Mouse (Mus musculus): ENCODE measurements at regions not wholly inside any gene's neighbourhood (a gene's known extent, or its start where the extent isn't known, plus 50 kb on each side); places are given as distances from the start of the nearest gene placed in this dataset.

DNA sequence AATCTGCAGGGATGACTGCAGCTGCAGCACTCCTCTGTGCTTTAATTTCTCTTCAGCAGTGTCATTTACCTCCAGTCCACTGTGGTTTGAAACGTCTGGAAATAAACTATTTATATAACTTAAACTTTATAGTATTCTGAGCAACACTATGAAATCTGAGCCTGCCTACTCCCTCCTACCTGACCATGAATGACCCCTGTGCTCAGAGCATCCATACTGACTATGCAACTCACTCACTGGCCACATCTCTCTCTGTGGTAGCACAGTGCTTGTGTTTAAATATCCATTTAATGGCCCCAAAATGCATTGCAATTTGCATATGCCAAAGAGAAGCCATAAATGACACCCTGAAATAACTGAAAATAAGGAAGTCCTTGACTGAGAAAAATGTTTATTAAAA is 154.5 kb upstream of the Clec14a start:
- Histone ChIP-seq H3K4me3 (no peak overlapping the region), H3K9me3 (no peaks in the 10 kb centered on the region), H3K4me1 (no peaks in the 10 kb centered on the region), H3K36me3 (replicated peaks) (no peaks in the 10 kb centered on the region), H3K27ac (no peak overlapping the region), H3K27me3 (ENCODE audit: poor library complexity, severe bottlenecking) (no peaks in the 10 kb centered on the region)
- WGBS: 68% methylated on average over 1 of the region's 1 CpGs
- DNase-seq (ENCODE audit: extremely low spot score, low spot score): no peak

DNA sequence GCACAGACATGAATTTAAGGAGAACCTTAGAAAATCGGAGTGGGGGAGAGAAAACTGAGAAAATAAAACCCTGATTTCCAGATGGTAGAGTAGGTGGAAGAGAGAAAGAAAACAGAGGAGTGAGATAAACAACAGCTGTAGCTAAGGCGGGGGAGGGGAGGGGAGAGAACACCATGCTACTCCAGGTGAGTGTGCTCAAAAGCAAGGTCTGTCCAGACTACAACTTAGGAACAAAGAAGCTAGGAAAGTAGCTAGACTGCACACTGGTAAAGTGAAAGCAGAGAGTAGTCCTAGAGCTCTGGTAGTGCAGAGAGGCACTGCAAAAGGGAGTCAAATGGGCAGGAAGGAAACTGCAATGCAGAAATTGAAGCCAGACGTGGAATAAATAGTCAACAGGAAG is 132.8 kb upstream of the Clec14a start:
- no peak for DNase-seq (ENCODE audit: extremely low spot score, low spot score)
- 74% methylated on average over 3 of the region's 3 CpGs for WGBS
- Histone ChIP-seq H3K36me3 (replicated peaks) (no peaks in the 10 kb centered on the region), H3K27ac (no peak overlapping the region), H3K4me3 (no peak overlapping the region), H3K27me3 (ENCODE audit: poor library complexity, severe bottlenecking) (no peaks in the 10 kb centered on the region), H3K4me1 (no peaks in the 10 kb centered on the region), H3K9me3 (no peaks in the 10 kb centered on the region)

GRCm38 (mm10) chr12:58360258-58360657 is 91.2 kb upstream of the Clec14a start:
- no peak overlapping the region for H3K4me3 ChIP-seq
- H3K27me3 ChIP-seq (ENCODE audit: poor library complexity, severe bottlenecking): no peaks in the 10 kb centered on the region
- H3K27ac ChIP-seq: no peak overlapping the region
- DNase-seq (ENCODE audit: extremely low spot score, low spot score): no peak
- no peaks in the 10 kb centered on the region for H3K4me1 ChIP-seq
- H3K36me3 ChIP-seq (replicated peaks): no peaks in the 10 kb centered on the region
- no peaks in the 10 kb centered on the region for H3K9me3 ChIP-seq
- 94% methylated on average over 4 of the region's 4 CpGs for WGBS

DNA sequence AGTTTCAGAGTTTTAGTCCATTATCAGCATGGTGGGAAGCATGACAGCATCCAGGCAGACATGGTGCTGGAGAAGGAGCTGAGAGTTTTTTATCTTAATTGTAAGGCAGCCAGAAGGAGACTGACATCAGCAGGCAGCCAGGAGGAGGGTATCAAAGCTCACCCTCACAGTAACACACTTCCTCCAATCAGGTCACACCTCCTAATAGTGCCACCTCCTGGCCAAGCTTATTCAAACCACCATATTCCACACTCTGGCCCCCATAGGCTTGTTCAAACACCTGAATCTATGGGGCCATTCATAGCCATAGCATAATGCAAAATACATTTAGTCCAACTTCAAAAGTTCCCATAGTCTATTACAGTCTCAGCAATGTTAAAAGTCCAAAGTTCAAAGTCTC is 65.1 kb upstream of the Clec14a start:
- no peak overlapping the region for H3K27ac ChIP-seq
- no peaks in the 10 kb centered on the region for H3K27me3 ChIP-seq (ENCODE audit: poor library complexity, severe bottlenecking)

DNA sequence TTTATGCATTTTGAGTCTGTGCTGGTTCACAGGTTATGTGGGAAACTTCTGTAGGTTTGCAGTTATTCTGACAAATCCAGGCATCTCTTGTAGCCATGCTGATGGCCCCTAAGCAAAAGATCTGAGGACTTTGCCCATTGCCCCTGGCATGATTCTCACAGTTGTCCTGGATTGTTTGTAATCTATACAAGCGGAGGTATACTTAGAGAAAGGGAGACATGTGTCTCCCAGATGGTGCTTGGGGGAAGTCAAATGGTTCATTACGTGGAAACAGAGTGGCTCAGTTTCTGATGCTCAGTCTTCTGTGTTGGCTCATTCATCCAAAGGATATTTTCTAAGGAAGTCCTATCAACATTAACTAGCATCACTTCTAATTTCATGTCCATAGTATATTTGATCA is 60.8 kb upstream of the Clec14a start:
- 61% methylated on average over 2 of the region's 2 CpGs for WGBS
- Histone ChIP-seq H3K4me3 (no peak overlapping the region), H3K36me3 (replicated peaks) (no peaks in the 10 kb centered on the region), H3K27ac (no peak overlapping the region), H3K4me1 (no peaks in the 10 kb centered on the region), H3K27me3 (ENCODE audit: poor library complexity, severe bottlenecking) (no peaks in the 10 kb centered on the region), H3K9me3 (no peaks in the 10 kb centered on the region)
- no peak for DNase-seq (ENCODE audit: extremely low spot score, low spot score)

More for the DNA sequence above, 65.1 kb upstream of the Clec14a start:
- Histone ChIP-seq H3K4me1 (peaks cover 6% of the 10 kb centered on the region; the same call in 1 of the 2 replicates), H3K4me3 (no peak overlapping the region), H3K36me3 (replicated peaks) (no peaks in the 10 kb centered on the region), H3K9me3 (no peaks in the 10 kb centered on the region)
- DNase-seq (ENCODE audit: extremely low spot score, low spot score): no peak

GRCm38 (mm10) chr12:58323953-58324352 is 54.9 kb upstream of the Clec14a start:
- Histone ChIP-seq H3K27me3 (ENCODE audit: poor library complexity, severe bottlenecking) (no peaks in the 10 kb centered on the region), H3K9me3 (no peaks in the 10 kb centered on the region), H3K4me1 (no peaks in the 10 kb centered on the region), H3K4me3 (no peak overlapping the region), H3K36me3 (replicated peaks) (no peaks in the 10 kb centered on the region), H3K27ac (no peak overlapping the region)
- 86% methylated on average over 3 of the region's 3 CpGs for WGBS
- no peak for DNase-seq (ENCODE audit: extremely low spot score, low spot score)
